Mouse (Mus musculus): ENCODE results near the gene Atp5g3.

DNA sequence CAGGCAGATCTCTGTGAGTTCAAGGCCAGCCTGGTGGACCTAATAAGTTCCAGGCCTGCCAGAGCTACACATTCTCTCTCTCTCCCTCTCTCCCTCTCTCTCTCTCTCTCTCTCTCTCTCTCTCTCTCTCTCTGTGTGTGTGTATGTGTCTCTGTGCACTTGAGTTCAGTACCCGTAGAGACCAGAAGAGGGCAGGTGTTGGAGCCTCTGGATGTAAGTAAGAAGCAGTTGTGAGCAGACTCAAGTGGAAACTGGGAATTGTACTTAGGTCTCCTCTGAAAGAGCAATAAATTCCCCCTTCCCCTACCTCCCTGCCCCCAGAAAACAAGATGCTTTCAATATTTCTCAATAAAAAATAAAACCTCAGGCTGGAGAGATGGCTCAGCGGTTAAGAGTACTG, 7.6 kb downstream of the Atp5g3 start:
- TF ChIP-seq GATA1 (IDR thresholded peaks at IDR 0.05; ENCODE audit: low read length) (no peak), TAL1 (IDR thresholded peaks at IDR 0.05; ENCODE audit: low read length) (no peak)
